Mouse (Mus musculus): ENCODE measurements around the gene Nav2.

Nav2 gene

GRCm38 (mm10) chr7:49488493-49489087, 580.1 kb downstream of the Nav2 start:
- no peak for DNase-seq (ENCODE audit: low spot score)

- DNase-seq (ENCODE audit: low spot score): no peak
Measured at GRCm38 (mm10) chr7:49490814-49491213, 582.3 kb downstream of the Nav2 start.

- no peak for DNase-seq (ENCODE audit: low spot score)
Measured at GRCm38 (mm10) chr7:49492622-49493021, 584.1 kb downstream of the Nav2 start.

- DNase-seq (ENCODE audit: low spot score): peak; percentile 33
Measured at GRCm38 (mm10) chr7:49493210-49493609, 584.7 kb downstream of the Nav2 start.

GRCm38 (mm10) chr7:49494654-49495053, 586.1 kb downstream of the Nav2 start:
- no peak for DNase-seq (ENCODE audit: low spot score)

GRCm38 (mm10) chr7:49496111-49496510, 587.6 kb downstream of the Nav2 start:
- no peak for DNase-seq (ENCODE audit: low spot score)

- DNase-seq (ENCODE audit: low spot score): no peak
Measured at GRCm38 (mm10) chr7:49496766-49497425, 588.4 kb downstream of the Nav2 start.

- no peak for DNase-seq (ENCODE audit: low spot score)
Measured at GRCm38 (mm10) chr7:49497426-49497892, 588.9 kb downstream of the Nav2 start.

- no peak for DNase-seq (ENCODE audit: low spot score)
Measured at GRCm38 (mm10) chr7:49499598-49499997, 591.1 kb downstream of the Nav2 start.

- DNase-seq (ENCODE audit: low spot score): no peak
Measured at GRCm38 (mm10) chr7:49500916-49501315, 592.4 kb downstream of the Nav2 start.

- DNase-seq (ENCODE audit: low spot score): no peak
Measured at GRCm38 (mm10) chr7:49503419-49503818, 594.9 kb downstream of the Nav2 start.

GRCm38 (mm10) chr7:49503881-49504280, 595.4 kb downstream of the Nav2 start:
- DNase-seq (ENCODE audit: low spot score): no peak

- DNase-seq (ENCODE audit: low spot score): no peak
Measured at GRCm38 (mm10) chr7:49504297-49504696, 595.8 kb downstream of the Nav2 start.

- DNase-seq (ENCODE audit: low spot score): no peak
Measured at GRCm38 (mm10) chr7:49505024-49505423, 596.5 kb downstream of the Nav2 start.

GRCm38 (mm10) chr7:49506085-49506820, 597.7 kb downstream of the Nav2 start:
- DNase-seq (ENCODE audit: low spot score): no peak

GRCm38 (mm10) chr7:49507943-49508506, 599.5 kb downstream of the Nav2 start:
- no peak for DNase-seq (ENCODE audit: low spot score)

GRCm38 (mm10) chr7:49511820-49512453, 603.4 kb downstream of the Nav2 start:
- no peak for DNase-seq (ENCODE audit: low spot score)

GRCm38 (mm10) chr7:49513763-49514437, 605.4 kb downstream of the Nav2 start:
- no peak for DNase-seq (ENCODE audit: low spot score)

GRCm38 (mm10) chr7:49515012-49515411, 606.5 kb downstream of the Nav2 start:
- DNase-seq (ENCODE audit: low spot score): no peak

- no peak for DNase-seq (ENCODE audit: low spot score)
Measured at GRCm38 (mm10) chr7:49520504-49520903, 612.0 kb downstream of the Nav2 start.

GRCm38 (mm10) chr7:49521349-49521748, 612.8 kb downstream of the Nav2 start:
- DNase-seq (ENCODE audit: low spot score): no peak

GRCm38 (mm10) chr7:49521976-49522375, 613.5 kb downstream of the Nav2 start:
- DNase-seq (ENCODE audit: low spot score): no peak

Measured in urinary bladder, postnatal 14 days (tissue).